Mouse (Mus musculus): ENCODE data around the gene Ubl3. TPM values are rescaled to one million over a fixed set of nuclear protein-coding genes. Genes with fewer than 3 reads are reported as not detected.

The Ubl3 gene
- polyA plus RNA-seq, 1 experiment: 113 TPM

- 66% methylated on average over 11 of the region's 11 CpGs for WGBS
- Histone ChIP-seq H3K4me3 (replicated peaks; ENCODE audit: extremely low read depth, low read depth, low read length) (no peak overlapping the region), H3K4me1 (ENCODE audit: control insufficient read depth, insufficient read depth, low read length) (0 out of 2 replicates have a peak, but pooled peaks cover 2% of the 10 kb centered on the region)
- no peak for DNase-seq
- no peak for TF ChIP-seq POLR2A (IDR thresholded peaks at IDR 0.05; ENCODE audit: borderline replicate concordance, extremely low read depth, low read depth, low read length)
- TF ChIP-seq CTCF (IDR thresholded peaks at IDR 0.05; ENCODE audit: insufficient read depth, low read length): no peak
These were observed 66.4 kb downstream of the Ubl3 start for GRCm38 (mm10) chr5:148486202-148486601.

- TF ChIP-seq CTCF (IDR thresholded peaks at IDR 0.05; ENCODE audit: insufficient read depth, low read length): no peak
- no peak for TF ChIP-seq POLR2A (IDR thresholded peaks at IDR 0.05; ENCODE audit: borderline replicate concordance, extremely low read depth, low read depth, low read length)
- Histone ChIP-seq H3K4me3 (replicated peaks; ENCODE audit: extremely low read depth, low read depth, low read length) (no peak overlapping the region), H3K4me1 (ENCODE audit: control insufficient read depth, insufficient read depth, low read length) (no peaks in the 10 kb centered on the region)
- 84% methylated on average over 3 of the region's 3 CpGs for WGBS
- no peak for DNase-seq
These were observed 70.8 kb downstream of the Ubl3 start for GRCm38 (mm10) chr5:148481745-148482144.

- DNase-seq: no peak
- no peak for TF ChIP-seq POLR2A (IDR thresholded peaks at IDR 0.05; ENCODE audit: borderline replicate concordance, extremely low read depth, low read depth, low read length)
- TF ChIP-seq CTCF (IDR thresholded peaks at IDR 0.05; ENCODE audit: insufficient read depth, low read length): no peak
- Histone ChIP-seq H3K4me3 (replicated peaks; ENCODE audit: extremely low read depth, low read depth, low read length) (no peak overlapping the region), H3K4me1 (ENCODE audit: control insufficient read depth, insufficient read depth, low read length) (no peaks in the 10 kb centered on the region)
- 71% methylated on average over 7 of the region's 7 CpGs for WGBS
These were observed 78.2 kb downstream of the Ubl3 start for GRCm38 (mm10) chr5:148474346-148474745.

- TF ChIP-seq CTCF (IDR thresholded peaks at IDR 0.05; ENCODE audit: insufficient read depth, low read length): no peak
- TF ChIP-seq POLR2A (IDR thresholded peaks at IDR 0.05; ENCODE audit: borderline replicate concordance, extremely low read depth, low read depth, low read length): no peak
- no peak overlapping the region for H3K4me3 ChIP-seq (replicated peaks; ENCODE audit: extremely low read depth, low read depth, low read length)
- no peaks in the 10 kb centered on the region for H3K4me1 ChIP-seq (ENCODE audit: control insufficient read depth, insufficient read depth, low read length)
- 50% methylated on average over 14 of the region's 14 CpGs for WGBS
- DNase-seq: no peak
These were observed 83.8 kb downstream of the Ubl3 start for GRCm38 (mm10) chr5:148468626-148469441.

- TF ChIP-seq POLR2A (IDR thresholded peaks at IDR 0.05; ENCODE audit: borderline replicate concordance, extremely low read depth, low read depth, low read length) (no peak), CTCF (IDR thresholded peaks at IDR 0.05; ENCODE audit: insufficient read depth, low read length) (no peak)
- DNase-seq: no peak
- WGBS: 64% methylated on average over 8 of the region's 8 CpGs
- Histone ChIP-seq H3K4me3 (replicated peaks; ENCODE audit: extremely low read depth, low read depth, low read length) (no peak overlapping the region), H3K4me1 (ENCODE audit: control insufficient read depth, insufficient read depth, low read length) (no peaks in the 10 kb centered on the region)
These were observed 85.5 kb downstream of the Ubl3 start for GRCm38 (mm10) chr5:148466933-148467607.

GRCm38 (mm10) chr5:148466116-148466515 lies 86.5 kb downstream of the Ubl3 start:
- TF ChIP-seq POLR2A (IDR thresholded peaks at IDR 0.05; ENCODE audit: borderline replicate concordance, extremely low read depth, low read depth, low read length) (no peak), CTCF (IDR thresholded peaks at IDR 0.05; ENCODE audit: insufficient read depth, low read length) (no peak)
- Histone ChIP-seq H3K4me3 (replicated peaks; ENCODE audit: extremely low read depth, low read depth, low read length) (no peak overlapping the region), H3K4me1 (ENCODE audit: control insufficient read depth, insufficient read depth, low read length) (no peaks in the 10 kb centered on the region)
- WGBS: 85% methylated on average over 5 of the region's 5 CpGs
- DNase-seq: no peak

GRCm38 (mm10) chr5:148465091-148465490 lies 87.5 kb downstream of the Ubl3 start:
- no peak overlapping the region for H3K4me3 ChIP-seq (replicated peaks; ENCODE audit: extremely low read depth, low read depth, low read length)
- no peak for DNase-seq
- H3K4me1 ChIP-seq (ENCODE audit: control insufficient read depth, insufficient read depth, low read length): no peaks in the 10 kb centered on the region
- TF ChIP-seq CTCF (IDR thresholded peaks at IDR 0.05; ENCODE audit: insufficient read depth, low read length) (no peak), POLR2A (IDR thresholded peaks at IDR 0.05; ENCODE audit: borderline replicate concordance, extremely low read depth, low read depth, low read length) (no peak)
- 76% methylated on average over 9 of the region's 9 CpGs for WGBS

GRCm38 (mm10) chr5:148464489-148464888 lies 88.1 kb downstream of the Ubl3 start:
- no peak for TF ChIP-seq CTCF (IDR thresholded peaks at IDR 0.05; ENCODE audit: insufficient read depth, low read length)
- H3K4me1 ChIP-seq (ENCODE audit: control insufficient read depth, insufficient read depth, low read length): no peaks in the 10 kb centered on the region
- 36% methylated on average over 7 of the region's 7 CpGs for WGBS
- H3K4me3 ChIP-seq (replicated peaks; ENCODE audit: extremely low read depth, low read depth, low read length): no peak overlapping the region
- no peak for DNase-seq

- no peaks in the 10 kb centered on the region for H3K4me1 ChIP-seq (ENCODE audit: control insufficient read depth, insufficient read depth, low read length)
- no peak overlapping the region for H3K4me3 ChIP-seq (replicated peaks; ENCODE audit: extremely low read depth, low read depth, low read length)
- TF ChIP-seq POLR2A (IDR thresholded peaks at IDR 0.05; ENCODE audit: borderline replicate concordance, extremely low read depth, low read depth, low read length): no peak
- no peak for TF ChIP-seq CTCF (IDR thresholded peaks at IDR 0.05; ENCODE audit: insufficient read depth, low read length)
- WGBS: 81% methylated on average over 6 of the region's 6 CpGs
- no peak for DNase-seq
These were observed 88.8 kb downstream of the Ubl3 start for GRCm38 (mm10) chr5:148463783-148464294.

Other genes with a start within 250 kb of the Ubl3 start
- 4.9 and 5.9 TPM in 2 replicates for gene Slc7a1, start 152.9 kb downstream of the Ubl3 start, polyA plus RNA-seq (2012; rRNA removed)

Data from lung, adult 2 months (tissue).